Mouse (Mus musculus) adrenal gland, adult 18-20 months (tissue): Measurements from ENCODE around the gene Chst12. TPM values are rescaled to one million over a fixed set of nuclear protein-coding genes. Genes with fewer than 3 reads are reported as not detected.
A peak's percentile ranks its signal among the peaks of the same experiment; 100 is the strongest.
"Not testable (repeated sequence)": the region's sequence is repeated elsewhere in the genome, so short reads cannot be mapped to it uniquely, and the experiment has no call there.

Experiments used
- DNase-seq, 2 experiments: peaks; one replicate each; pipeline ENCODE4 v3.0.0; 2021 to 2022; ENCODE audit warnings: low spot score in 2 of 2
- long read RNA-seq, 2 experiments: library from polyadenylated mRNA; stranded (forward); transcript quantifications; one replicate each; pipeline ENCODE4 v2.0.0; 2021
- total RNA-seq, 2 experiments: library from RNA; stranded (reverse); gene quantifications; 1 replicate in 1 of 2; 2 replicates in 1 of 2; pipeline ENCODE4 v1.2.3; 2021

The Chst12 gene
- 10 to 100 TPM in 1 of 2 experiments, 1 to 10 TPM in 1; 6.3 to 10.6 TPM for total RNA-seq
- long read RNA-seq, experiment 1, transcript Chst12-201 (2 exons, 2,331 nt): major isoform, 8 of 13 reads
- long read RNA-seq, experiment 1, partial matches to known transcripts: 4 of 13 reads
- long read RNA-seq, experiment 1, other reads (novel, unspliced or antisense): 1 of 13 reads
- long read RNA-seq, experiment 2, transcript Chst12-201 (2 exons, 2,331 nt): major isoform, 8 of 15 reads
- long read RNA-seq, experiment 2, partial matches to known transcripts: 0 of 15 reads
- long read RNA-seq, experiment 2, other reads (novel, unspliced or antisense): 5 of 15 reads

- peak; percentile 97 to 98 for DNase-seq
Measured at GRCm38 (mm10) chr5:140505208-140505780, at the start of gene Chst12. Chst12 (plus strand) TSS chr5:140505550.

DNA sequence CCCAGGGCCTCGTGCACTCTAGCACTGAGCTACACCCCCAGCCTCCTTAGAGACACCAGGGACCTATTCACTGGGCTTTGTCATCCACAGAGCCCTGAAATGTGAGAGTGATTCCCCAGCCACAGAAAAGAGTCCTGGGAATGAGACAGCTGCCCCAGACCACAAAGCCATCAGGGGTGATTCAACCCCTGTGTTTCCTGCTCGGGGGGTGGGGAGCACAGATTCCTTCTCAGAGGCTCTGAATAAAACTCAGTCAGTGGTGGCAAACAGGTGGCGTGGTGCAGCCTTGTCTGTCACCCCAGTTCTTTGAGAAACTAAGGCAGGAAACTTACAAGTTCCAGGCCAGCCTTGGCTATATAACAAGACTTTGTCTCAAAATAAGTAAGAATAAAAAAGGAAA, 43.9 kb upstream of the Chst12 start:
- DNase-seq: no peak

DNA sequence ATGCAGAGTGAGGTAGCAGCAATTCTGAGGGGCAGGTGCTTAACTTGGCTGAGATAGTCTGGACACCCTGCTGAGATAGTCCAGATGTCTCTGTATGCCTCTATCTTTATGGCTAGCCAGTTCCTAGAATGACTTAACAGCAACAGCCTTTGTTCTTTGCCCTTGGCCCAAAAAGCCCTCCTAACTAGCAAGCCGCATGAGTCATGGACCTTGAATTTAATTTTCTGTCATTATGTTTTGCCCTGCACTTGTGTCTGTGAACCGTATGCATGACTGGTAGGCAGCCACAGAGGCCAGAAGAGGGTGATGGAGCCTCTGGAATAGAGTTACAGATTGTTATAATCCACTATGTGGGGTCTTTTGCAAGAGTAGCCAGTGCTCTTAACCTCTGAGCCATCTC, 42.2 kb upstream of the Chst12 start:
- DNase-seq: not testable (repeated sequence)

GRCm38 (mm10) chr5:140464943-140465342, 40.4 kb upstream of the Chst12 start:
- DNase-seq: no peak

DNA sequence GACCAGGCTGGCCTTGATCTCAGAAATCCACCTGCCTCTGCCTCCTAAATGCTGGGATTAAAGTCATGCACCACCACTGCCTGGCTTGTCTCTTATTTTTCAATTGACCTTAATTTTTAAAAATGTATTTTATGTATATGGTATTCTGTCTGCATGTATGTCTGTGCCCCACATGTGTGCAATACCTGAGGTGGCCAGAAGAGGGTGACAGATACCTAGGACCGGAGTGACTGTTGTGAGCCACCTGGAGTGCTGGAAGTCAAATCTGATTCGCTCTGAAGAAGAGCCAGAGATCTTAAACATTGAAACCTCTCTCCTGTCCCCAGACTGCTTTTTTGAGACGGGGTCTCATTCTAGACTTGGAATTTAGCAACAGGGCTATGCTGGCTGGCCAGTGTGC, 33.0 kb upstream of the Chst12 start:
- DNase-seq: no peak

GRCm38 (mm10) chr5:140481458-140481857, 23.9 kb upstream of the Chst12 start:
- no peak for DNase-seq

GRCm38 (mm10) chr5:140491142-140491541, 14.2 kb upstream of the Chst12 start:
- no peak for DNase-seq

DNA sequence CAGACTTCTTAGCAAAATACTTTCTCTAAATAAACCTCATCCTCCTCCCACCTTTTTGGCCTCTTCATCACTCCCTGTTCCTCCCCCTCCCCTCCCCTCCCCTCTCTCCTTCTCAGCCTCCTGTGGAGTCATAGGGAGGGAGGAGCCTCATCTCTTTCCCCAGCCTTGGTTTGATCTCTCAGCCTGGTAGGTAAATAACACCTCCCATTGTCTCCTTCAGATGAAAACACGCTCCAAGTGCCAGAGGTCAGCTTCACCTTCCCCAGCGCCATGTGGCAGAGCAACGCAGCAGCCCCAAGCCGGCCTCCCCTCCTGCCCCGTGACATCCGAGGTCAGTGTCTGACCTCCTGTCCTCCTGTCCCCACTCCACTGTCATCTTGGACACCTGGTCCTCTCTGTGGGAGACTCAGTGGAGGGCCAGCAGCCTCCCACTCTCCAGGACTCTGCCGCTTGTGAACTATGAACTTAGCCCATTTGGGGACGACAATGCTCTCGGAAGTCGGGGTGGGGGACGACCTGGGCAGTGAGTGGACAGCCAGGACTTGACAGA, 12.6 kb upstream of the Chst12 start:
- no peak for DNase-seq

GRCm38 (mm10) chr5:140498176-140498575, 7.2 kb upstream of the Chst12 start:
- DNase-seq: no peak

DNA sequence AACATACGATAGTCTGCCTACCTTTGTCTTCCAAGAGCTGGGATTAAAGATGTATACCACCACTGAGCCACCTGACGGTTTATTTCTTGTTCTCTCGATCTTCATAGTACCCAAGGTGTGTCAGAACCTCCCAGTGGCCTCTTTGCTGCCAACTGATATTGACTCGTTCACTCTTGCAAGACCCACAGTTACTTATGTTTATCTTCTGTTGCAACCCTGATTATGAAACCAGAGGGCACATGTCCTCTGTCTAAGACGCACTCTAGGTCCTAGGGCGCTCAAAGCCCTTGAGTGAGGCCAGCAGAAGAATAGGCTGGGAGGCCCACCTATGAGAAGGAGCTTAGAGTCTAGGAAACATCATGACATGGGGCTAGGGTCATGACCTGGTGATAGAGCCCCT, 4.6 kb upstream of the Chst12 start:
- no peak for DNase-seq

- no peak for DNase-seq
Measured at GRCm38 (mm10) chr5:140501982-140502836, 3.1 kb upstream of the Chst12 start.

DNA sequence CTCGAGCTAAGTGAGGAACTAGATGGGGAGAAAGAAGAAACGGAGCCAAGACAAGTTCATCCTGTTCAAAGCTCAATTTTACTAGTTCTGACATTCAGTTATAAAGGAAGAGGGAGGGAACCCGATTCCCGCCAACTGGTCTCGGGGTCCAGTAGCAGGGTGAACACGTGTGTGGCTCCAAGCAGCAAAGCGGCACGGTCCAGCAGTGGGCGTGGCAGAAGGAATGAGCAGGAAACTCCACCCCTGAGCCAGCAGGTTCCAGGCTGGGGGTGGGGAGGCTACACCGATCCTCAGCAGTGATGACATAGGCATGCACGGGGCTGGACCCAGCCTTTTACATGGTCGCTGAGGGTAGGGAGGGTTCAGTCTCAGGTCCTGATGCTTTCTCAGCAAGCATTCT, 2.4 kb upstream of the Chst12 start:
- peak; percentile 42 to 49 for DNase-seq

DNA sequence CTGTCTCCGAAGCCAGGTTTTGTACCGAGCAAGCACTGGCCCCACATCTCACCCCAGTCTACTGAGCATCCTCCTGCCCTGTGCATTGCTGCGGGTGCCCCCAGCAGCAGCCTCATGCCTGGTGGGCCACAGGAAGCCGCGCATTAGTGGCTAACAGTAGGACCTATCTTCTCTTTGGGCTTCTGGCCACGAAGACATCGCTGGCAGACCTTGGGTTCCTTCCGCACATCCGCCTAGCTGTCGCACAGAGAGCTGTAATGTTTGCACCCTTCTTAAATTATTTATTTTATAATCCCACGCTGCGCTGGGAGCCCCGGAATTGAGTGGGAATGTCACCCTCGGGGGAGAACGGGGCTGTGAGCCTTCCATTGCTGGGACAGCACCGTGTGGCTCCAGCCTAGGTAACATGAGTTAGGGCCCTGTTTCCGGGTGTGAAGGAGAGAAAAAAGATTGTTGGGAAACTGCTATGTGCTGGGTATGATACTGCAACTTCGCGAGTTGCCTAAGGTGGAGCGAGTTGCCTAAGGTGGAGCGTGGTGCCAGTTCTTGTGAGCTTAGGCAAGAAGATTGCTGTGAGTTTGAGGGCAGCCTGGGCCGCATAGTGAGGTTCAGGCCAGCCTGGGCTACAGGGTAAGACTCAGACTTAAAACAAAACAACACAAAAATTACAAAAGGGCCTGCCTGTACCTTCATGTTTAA, 895 bp downstream of the Chst12 start:
- DNase-seq: no peak

- no peak for DNase-seq
Measured at GRCm38 (mm10) chr5:140507466-140508208, 2.3 kb downstream of the Chst12 start.

DNA sequence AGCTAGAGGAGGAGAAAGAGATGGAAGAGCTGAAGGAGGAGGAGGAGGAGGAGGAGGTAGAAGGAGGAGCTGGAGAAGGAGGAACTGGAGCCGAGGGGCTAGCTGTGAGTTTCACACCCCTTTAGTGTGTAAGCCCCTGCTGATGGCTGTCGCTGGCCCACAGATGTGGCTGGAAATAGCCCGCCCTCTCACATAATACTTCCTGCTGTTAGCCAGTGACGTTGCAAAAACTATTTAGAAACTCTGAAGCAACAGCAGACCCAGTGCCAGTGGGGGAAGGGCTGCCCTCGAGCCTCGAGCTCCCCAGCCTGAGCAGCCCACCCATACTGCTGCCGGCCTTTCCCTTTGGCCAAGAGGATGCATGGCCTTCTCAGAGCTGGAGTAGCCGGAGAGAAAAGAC, 3.3 kb downstream of the Chst12 start:
- no peak for DNase-seq

GRCm38 (mm10) chr5:140509204-140509603, 3.9 kb downstream of the Chst12 start:
- no peak for DNase-seq

GRCm38 (mm10) chr5:140510012-140511000, 5.0 kb downstream of the Chst12 start:
- DNase-seq: no peak

DNA sequence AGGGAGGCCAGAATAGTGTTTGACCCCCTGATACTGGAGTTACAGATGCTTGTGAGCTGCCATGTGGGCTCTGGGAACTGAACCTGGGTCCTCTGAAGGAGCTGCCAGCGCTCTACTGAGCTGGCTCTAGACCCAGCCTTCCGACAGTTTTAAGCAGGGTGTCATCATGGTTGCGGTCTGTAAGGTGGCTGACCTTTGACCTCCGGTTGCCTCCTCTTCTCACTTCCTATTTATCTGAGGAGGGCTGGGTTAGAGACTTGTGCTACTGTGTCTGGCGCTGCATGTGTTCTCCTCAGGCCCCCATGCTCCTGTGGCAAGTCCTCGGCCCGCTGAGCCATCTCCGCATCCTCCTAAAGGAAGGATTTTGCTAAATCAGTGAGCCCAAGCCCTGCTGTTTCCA, 8.6 kb downstream of the Chst12 start:
- no peak for DNase-seq

DNA sequence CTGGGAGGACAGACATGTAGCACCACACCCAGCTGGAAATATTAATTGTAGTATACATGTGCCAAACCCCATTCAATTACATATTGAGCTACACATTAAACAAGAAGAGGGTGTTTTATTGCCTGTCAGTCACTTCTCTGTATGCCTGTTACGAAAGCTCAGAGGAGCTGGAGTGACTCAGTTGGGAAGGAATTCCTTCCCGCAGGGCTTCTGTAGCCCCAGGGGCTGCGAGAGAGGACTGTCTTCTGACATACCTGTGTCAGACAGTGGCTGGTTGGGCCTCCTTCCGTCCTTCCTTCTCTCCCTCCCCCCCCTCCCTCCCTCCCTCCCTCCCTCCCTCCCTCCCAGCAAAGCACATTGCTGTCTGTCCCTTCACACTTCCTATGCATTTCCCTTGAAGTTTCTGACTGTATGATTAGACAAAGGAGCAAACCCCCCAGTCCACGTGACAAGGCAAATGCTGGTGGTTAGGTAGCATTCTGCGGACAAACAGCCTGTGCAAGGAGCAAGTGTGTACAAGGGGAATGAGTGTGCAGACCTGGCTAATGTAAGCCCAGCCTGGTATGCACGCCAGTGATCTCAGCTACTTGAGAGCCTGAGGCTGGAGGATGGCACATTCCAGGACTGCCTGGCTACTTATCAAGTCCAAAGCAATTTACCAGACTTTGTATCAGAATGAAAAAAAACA, 9.6 kb downstream of the Chst12 start:
- DNase-seq: no peak
